Mouse (Mus musculus): Measurements from ENCODE around the gene Med15.

Gene Med15

DNA sequence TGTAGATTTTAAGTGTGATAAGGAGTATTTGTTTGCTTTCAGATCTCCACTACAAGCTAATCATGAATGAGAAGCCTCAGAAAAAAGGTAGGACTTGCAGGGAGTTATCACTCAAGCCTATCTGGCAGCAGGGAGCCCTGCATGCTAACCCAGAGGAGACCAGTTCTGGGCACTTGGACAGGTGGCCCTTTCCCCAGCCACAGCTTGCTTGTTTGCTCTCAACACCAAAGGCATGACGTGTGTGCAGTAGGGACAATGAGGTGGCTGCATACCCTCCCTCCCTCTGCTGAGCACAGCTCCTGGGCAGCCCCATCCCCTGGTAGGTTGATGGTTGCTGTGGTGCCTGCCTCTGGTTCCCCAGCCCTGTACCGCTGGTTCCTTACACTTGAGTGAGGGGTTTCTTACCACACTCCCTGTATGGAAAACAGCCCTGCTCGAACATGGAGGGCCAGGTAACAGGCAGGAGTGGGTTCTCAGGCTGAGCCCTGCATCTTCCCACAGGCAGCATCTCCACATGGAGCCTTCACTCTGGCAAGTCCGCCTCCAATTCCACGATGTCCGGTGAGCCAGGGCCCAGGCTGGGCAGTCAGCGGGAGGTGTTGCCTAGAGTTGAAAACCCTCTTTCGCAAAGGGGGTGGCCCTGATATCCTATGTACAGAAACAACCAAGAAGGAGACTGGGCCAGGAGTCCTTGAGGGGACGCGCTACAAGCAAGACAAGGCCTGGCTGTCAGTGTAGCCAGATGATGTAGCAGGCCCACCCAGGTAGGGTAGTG, 84.9 kb downstream of the Med15 start:
- no peak for DNase-seq

DNA sequence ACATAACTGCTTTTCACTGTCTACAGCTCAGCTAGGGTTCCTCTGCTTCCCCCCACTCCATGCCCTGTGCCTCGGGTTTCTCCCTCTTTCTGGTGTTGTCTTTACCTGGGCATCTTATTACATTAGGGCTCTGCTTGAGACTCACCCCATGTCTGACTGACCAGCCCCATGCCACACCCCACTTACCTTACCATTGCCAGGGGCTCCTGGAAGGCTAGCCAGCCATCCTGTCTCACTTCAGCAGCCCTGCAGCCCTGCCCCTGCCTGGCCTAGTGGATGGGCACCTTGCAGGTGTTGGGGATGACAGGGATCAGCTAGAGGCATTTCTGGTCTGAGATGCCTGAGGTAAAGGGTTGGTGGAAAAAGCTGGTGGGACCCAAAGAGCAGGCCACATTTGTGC, 85.5 kb downstream of the Med15 start:
- no peak for DNase-seq

DNA sequence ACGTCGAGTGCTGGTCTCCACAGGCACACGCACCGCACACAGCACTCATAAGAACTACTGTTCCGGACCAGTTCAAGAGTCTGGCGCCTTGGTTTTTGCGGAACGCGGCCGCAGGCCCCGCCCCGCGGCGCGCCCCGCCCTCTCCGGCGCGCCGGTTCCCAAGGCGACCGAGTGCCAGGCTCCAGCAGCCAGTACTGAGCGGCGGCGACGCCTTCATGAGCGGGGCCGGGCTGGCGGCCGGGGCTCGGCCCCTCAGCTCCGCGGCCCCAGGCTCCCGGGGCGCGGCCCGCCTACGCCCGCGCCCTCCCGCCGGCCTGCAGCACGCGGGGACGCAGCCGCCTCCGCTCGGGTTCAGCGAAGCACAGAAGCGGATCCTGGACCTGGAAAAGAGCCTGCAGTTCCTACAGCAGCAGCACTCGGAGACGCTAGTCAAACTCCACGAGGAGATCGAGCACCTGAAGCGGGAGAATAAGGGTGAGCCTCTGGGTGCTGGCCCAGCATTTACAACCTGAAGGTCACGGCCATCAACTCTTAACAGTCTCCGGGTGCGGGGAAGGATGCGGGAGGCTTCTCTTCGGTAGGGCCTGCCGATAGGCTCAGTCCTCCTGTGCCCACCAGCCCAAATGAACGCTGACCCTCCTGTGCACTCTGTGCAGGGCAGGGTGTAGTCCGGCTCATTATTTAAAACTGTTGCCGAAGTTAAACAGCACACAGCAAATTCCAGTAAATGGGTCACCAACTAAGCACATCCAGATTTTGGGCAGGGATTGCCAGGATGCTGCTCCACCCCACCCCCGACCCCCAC, 86.2 kb downstream of the Med15 start, which contains the start of gene Ccdc74a:
Gene Ccdc74a, plus strand, starts transcription at position 161 of the 805 bp plus-strand sequence.
- peak; percentile 83 for DNase-seq

DNA sequence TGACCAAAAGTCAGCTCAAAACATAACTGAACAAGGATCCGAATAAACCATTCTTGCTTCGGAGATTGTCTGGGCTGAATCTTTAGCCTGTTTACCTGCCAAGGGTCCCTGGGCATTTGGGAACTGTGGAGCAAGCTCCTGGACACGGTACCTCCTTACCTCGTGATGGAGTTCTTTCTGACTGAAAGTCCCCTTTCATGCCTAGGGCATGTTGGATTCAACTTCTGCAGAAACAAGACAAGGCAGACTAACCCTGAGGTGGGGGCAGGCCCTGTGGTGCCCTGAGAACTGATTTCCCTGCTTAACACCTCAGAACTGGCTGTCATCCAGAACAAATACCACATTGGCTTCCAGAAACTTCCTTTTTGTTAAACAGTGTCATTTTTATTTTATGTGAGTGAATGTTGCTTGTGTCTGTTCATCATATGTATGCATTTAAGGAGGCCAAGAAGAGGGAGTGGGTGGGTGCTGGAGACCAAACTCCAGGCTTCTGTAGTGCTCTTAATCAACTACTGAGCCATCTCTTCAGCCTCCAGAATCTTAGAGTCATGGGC, 89.2 kb downstream of the Med15 start:
- DNase-seq: no peak

DNA sequence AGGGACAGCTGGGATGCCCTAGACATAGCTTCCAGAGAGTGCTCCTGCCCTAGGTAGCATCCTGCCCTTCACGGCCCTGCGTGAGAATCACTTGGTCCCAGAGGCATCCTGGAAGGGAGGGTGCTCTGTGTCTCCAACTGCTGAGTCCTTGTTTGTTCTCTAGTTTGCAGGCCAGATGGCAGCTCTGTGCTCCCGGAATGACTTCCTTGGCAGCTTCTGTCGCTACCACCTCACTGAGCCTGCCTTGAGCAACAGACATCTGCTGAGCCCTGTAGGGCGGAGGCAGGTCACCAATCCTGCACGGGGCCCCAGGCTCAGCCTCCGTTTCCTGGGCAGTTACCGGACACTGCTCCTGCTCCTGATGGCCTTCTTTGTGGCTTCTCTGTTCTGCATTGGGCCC, 90.4 kb downstream of the Med15 start:
- no peak for DNase-seq

DNA sequence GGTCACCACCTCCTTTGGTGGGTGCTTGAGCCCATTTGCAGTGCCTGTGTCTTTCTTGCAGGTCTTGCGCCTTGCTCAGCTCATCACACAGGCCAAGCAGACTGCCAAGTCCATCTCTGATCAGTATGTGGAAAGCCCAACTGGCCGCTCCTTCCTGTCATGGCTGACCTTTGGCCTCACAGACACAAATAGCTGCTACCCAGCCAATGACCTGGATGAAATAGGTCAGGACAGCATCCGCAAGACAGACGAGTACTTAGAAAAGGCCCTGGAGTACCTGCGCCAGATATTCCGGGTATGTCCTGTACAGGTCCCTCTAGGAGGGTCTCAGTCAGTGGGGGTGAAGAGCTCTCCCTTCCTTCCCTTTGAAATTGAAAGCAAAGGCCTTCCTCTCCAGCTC, 91.4 kb downstream of the Med15 start:
- no peak for DNase-seq

DNA sequence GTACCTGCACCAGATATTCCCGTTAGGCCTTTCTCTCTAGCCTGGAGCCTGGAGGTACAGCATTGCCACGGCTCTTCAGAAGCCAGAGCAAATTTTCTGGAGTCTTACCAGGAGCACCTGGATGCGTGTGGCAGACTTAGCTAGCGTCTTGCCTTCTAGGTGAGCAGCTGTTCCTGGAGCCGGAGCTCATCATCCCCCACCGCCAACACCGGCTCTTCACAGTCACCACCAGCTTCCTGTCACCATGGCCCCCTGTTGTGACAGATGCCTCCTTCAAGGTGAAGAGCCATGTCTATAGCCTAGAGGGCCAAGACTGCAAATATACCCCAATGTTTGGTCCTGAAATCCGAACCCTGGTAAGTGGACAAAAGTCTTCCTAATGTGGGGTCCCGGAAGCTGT, 92.0 kb downstream of the Med15 start:
- DNase-seq: no peak

DNA sequence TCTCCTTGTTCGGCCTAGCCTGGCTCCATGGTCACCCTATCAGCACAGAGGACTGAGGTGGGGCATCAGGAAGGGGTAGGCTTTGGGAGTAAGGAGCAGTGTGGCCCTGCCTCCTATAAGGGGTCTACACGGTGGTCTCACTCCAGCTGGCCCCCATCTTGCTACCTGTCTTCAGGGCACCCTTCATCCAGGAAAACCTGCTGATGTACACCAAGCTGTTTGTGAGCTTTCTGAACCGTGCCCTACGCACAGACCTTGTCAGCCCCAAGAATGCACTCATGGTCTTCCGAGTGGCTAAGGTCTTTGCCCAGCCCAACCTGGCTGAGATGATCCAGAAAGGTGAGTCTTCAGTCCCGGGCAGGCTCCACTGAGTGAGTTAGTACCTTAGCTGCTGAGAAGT, 92.7 kb downstream of the Med15 start:
- DNase-seq: no peak

DNA sequence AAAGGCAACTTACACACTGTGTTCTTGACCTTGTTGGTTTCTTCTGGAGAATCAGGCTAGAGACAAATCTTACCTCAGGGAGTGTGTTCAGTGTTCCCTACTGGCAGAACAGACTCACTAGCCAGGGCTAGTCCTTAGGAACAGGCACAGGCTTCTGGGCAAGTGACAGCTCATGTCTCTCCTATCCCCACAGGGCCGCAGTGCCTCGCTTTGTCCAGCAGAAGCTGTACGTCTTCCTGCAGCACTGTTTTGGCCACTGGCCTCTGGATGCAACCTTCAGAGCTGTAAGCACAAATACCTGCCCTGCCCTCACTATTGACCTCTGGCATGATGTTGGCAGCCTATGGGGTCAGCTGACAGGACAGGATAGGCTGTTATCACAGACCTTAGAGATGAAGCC, 93.6 kb downstream of the Med15 start:
- DNase-seq: no peak

DNA sequence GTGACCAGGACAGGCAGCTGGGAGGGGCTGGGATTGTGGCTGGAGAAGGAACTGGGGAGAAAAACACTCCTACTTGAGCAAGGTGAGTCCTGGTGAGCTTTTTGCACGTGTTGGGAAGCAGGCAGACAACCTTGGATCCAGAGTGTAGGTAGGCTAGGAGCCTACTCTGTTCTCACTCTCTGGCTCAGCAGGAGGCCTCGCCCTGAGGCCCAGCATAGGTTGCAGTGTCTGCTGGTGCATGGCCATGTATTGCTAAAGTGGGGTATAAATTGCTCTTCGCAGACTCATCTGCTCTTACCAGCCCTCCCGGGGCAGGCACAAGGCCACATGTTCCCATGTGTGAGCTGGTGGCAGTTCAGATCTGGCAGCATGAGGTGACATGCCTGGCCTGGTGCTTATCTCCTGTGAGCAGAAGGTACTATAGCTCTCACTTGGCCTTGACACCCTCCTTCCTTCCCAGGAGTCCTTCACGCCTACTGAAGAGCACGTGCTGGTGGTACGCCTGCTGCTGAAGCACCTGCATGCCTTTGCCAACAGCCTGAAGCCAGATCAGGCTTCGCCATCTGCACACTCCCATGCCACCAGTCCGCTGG, 94.6 kb downstream of the Med15 start:
- DNase-seq: no peak

DNA sequence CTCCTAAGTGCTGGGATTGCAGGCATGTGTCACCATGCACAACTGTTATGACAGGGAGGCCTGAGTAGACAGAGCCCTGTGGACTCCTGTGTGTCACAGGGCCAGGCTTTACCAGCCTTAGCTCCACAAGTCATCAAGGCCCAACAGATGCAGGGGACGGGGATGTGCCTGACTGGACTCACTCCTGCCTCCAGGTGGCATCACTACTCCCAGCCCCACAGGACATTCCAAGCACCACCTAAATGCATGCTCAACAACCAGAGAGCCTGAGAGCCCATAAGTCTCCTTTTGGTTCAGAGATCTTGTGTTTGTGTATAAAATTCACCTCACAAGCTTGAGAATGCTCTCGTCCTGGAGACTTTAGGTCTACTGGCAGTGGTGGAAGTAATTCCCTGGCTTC, 95.1 kb downstream of the Med15 start:
- no peak for DNase-seq

DNA sequence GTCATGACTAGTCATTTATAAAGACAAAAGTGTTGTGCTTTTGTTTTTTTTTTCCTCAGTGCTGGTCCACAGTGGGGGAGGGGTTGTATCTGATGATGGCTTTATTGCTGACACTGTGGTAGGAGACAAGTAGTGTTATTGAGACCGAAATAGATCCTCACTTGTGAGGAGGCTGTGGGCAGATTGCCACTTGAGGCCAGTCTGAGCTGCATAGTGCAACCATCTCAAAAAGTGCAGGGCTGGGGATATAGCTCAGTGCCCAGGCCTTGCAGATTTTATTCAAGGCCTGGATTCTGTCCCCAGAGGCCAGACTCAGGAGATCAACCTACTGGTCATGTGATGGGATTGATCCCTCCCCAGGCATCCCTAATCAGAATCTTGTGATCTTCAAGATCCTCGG, 95.8 kb downstream of the Med15 start:
- DNase-seq: no peak

DNA sequence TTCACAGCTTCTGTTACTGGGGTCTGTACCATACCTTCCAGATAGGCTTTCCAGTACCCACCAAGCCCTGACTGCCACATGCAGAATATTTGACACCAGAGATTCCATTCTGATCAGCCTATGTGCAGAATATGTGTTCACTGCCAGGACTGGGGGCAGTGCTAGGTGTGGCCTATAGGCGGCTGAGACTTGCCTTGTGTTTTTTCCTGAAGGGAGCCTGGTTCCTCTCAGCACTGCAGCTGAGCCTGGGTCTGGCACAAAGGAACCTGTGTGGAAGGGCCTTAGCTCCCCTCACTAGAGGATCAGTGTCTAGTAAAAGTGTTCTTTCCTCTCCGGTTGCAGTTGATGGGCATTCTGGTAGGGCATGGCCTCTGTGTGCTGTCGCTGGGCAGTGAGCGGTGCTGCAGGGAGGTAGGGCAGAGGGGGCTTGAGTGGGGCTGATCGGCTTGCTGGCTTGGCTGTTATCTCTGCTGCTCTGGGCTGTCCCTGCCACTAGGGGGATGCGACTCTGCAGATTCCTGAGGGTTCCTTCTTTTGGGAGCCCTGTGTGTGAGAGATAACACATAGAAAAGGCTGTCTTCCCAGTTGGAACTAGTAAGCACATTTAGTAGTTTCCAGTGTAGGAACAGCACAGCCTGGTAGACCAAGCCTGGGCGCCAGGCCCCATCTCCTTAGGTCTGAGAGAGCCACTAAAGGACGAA, 99.1 kb downstream of the Med15 start:
- DNase-seq: no peak

DNA sequence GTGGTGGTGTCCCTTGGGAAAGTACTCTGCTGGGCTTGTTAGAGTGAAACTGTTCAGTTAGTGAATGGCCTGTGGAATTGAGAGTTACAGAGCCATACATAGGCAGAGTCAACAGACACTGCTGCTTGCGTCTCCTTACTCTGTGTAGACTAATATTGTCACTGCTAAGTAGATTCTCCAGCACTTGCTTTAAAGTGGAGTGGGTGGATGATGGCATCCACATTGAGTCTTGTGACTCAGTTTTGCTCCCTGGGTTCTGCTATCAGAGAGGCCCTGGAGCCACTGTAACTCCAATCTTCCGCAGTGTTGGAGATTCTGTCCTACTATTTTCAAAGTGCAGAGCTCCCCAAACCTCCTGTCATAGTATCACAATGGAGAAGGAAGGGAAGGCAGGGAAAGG, 100.1 kb downstream of the Med15 start:
- DNase-seq: no peak

DNA sequence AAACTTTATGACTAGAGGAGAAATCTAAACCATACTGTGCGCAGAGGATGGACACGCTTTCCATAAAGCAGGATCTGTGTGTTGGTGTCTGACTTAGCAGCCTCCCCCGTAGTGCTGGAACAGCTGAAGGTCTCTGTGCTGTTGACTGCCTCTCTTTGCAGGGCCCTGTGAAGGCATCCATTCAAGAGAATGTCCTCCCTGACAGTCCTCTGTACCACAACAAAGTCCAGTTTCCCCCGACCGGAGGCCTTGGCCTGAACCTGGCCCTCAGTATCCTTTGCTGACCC, 106.5 kb downstream of the Med15 start:
- DNase-seq: no peak

DNA sequence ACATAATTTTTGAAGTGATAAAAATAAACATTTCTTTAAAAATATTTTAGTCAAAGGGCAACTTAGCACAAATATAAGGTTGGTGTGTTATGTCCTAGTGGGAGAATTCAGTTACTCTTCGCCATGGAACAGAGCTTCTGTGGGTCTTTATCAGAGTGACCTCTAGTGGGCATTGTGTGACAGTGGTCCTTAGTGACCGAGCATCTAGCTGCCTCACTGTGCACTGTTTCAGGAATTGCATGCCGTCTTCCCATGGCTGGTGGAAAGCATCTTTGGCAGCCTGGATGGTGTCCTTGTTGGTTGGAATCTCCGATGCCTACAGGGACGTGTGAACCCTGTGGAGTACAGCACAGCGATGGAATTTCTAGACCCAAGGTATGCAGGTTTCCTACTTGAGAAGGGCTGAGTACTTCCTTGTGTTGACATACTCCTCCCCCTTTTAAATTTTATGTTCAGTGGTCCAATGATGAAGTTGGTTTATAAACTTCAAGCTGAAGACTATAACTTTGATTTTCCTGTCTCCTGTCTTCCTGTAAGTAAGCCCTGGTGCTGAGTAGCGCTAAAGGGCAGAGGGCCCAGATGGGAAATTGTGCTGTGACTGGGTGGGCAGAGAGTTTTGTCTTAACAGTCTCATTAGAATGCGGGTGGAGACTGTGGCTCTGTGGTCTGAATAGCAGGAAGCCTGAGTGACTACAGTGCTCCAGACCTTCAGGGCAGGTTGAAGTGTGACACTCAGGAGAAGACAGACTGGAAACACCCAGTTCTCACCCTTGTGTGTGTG, 107.0 kb downstream of the Med15 start:
- no peak for DNase-seq

DNA sequence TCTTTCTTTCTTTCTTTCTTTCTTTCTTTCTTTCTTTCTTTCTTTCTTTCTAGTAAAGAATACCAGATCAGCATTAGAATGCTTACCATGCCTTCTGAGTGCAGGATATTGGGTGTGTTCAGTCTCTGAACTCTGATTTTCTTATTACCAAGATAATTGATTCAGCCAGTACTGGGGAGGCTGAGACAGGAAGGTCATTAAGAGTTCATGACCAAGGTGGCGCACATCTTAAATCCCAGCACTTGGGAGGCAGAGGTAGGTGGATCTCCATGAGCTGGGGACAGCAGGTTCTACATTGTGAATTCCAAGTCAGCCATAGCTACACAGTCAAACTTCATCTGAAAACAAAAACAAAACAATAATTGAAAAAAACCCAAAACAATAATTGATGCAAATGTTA, 110.8 kb downstream of the Med15 start:
- no peak for DNase-seq

DNA sequence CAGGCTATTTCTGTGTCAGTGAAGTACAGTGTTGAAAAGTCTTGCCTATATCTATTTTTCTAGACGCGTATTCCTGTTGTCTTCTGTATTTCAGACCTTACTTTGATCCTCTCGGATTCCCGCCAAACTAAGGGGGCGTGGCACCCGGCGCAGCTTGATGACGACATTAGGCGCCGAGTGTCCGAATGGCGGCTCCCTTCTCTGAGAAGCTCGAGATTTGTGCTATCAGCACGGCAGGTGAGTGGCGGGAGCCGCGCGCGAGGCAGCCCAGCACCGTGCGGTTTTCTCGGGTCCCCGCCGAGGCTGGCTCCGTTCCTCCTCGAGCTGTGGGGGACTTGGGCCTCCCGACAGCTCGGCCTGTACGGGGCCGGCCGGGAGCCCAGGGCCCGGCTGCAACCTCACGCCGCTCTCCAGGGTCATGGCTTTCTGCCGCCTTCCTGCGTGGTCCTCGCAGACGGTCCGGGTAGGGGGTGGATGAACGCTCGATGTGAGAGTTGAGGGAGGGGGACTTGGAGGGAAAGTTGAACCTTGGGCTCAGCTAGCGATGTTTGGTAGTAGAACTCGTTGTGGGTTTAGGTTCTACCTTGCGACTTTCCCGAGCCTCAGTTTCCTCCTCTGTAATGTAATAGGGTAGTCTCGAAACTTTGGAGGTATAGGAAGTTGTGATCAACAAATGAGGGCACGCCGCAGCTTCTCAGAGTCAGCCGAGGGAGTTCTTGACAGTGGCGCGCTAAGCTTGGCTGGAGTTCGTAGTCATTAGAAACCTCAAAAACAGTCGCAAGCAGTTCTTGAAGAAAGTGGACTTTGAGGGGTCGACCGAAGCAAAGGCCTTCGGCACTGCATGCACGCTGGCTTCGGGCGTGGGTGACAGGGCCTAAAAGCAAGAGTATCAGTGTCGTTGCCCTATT, 113.2 kb downstream of the Med15 start, which contains the start of gene Smpd4:
Gene Smpd4, plus strand, starts transcription at position 157 of the 908 bp plus-strand sequence.
- peak; percentile 94 for DNase-seq

DNA sequence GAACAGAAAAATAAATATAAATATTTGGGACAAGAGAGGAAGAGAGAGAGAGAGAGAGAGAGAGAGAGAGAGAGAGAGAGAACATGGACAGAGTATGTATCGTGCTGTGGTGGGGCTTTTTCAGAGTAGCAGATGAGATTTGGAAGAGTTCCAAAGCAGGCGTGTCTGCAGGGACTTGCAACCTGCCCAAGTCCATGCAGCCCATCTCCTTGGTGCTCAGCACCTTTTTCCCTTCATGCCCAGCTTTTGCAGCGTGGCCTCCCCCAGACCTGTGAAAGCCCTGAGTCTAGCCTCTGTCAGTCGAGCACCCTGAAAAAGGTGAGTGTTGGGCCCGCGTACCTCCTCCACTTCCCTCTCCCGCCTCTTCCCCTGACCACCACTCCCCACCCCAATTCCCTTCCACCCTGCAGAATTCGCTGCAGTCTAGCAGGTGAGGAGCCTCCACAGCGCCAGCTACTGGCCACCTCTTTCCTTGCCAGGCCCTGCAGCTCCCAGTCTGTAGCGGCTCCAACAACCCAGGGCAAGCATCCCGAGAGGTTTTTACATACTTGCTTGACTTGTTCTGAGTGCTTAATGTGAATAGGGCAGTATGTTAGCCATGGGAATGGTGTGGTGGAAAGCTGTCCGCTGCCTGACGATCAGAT, 114.6 kb downstream of the Med15 start:
- peak; percentile 48 for DNase-seq

DNA sequence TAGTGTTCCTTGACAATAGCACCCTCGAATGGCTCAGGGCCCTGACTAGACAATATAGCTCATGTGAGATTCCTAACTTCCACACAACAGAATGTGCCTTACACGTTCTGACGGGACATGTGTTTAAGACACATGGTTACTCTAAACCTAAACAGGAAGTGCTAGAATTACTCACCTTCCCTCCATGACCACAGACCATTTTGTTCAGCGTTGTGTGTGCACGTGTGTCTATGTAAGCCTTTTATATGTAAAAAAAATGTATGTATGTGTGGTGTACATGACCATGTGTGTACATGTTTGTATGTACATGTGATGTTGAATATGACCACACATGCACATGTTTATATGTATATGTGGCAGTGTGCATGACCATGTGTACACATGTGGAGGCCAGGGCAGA, 116.5 kb downstream of the Med15 start:
- no peak for DNase-seq

DNA sequence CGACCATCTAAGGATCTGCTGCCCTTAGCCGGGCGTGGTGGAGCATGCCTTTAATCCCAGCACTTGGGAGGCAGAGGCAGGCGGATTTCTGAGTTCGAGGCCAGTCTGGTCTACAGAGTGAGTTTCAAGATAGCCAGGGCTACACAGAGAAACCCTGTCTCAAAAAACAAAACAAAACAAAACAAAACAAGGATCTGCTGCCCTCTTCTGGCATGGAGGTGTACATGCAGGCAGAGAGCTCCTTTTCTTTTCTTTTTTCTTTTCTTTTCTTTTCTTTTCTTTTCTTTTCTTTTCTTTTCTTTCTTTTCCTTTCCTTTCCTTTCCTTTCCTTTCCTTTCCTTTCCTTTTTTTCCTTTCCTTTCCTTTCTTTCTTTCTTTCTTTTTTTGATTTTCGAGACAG, 118.0 kb downstream of the Med15 start:
- peak; percentile 7 for DNase-seq
